Mouse (Mus musculus): ENCODE results near the gene Olfr1437. TPM values are rescaled to one million over a fixed set of nuclear protein-coding genes. Genes with fewer than 3 reads are reported as not detected.
"Not testable (repeated sequence)": the region's sequence is repeated elsewhere in the genome, so short reads cannot be mapped to it uniquely, and the experiment has no call there.

Olfr1437 gene
- total RNA-seq (2022), result not detected

GRCm38 (mm10) chr19:12325001-12325400 is at the start of gene Olfr1437:
Gene Olfr1437 (minus strand): TSS chr19:12325101.
- DNase-seq (ENCODE audit: low spot score in 2 of 2), result no peak

GRCm38 (mm10) chr19:12374465-12375025 is 49.6 kb upstream of the Olfr1437 start:
- DNase-seq (ENCODE audit: low spot score in 2 of 2), result no peak

GRCm38 (mm10) chr19:12373004-12373403 is 48.1 kb upstream of the Olfr1437 start:
- no peak for DNase-seq (ENCODE audit: low spot score in 2 of 2)

- no peak for DNase-seq (ENCODE audit: low spot score in 2 of 2)
These were observed 10.9 kb upstream of the Olfr1437 start, which contains the start of gene Olfr1438-ps1 for GRCm38 (mm10) chr19:12335810-12336209. Gene Olfr1438-ps1 (minus strand): TSS chr19:12335910.

GRCm38 (mm10) chr19:12299030-12299429 is 25.9 kb downstream of the Olfr1437 start, which contains the start of gene Olfr1436:
Gene Olfr1436 (minus strand): TSS chr19:12299130.
- not testable (repeated sequence) for DNase-seq (ENCODE audit: low spot score in 2 of 2)

GRCm38 (mm10) chr19:12292979-12293378 is 31.9 kb downstream of the Olfr1437 start:
- no peak for DNase-seq (ENCODE audit: low spot score in 2 of 2)

GRCm38 (mm10) chr19:12279554-12279953 is 45.3 kb downstream of the Olfr1437 start, which contains the start of gene Olfr1434:
Gene Olfr1434 (plus strand): TSS chr19:12279854.
- DNase-seq (ENCODE audit: low spot score in 2 of 2), result no peak

Other genes with a start within 250 kb of the Olfr1437 start
- not detected for gene Olfr1425, start 247.4 kb downstream of the Olfr1437 start, total RNA-seq (2022)
- not detected for gene Olfr1426, start 233.1 kb downstream of the Olfr1437 start, total RNA-seq (2022)
- not detected for gene Olfr1427, start 221.8 kb downstream of the Olfr1437 start, total RNA-seq (2022)
- gene Olfr1428, start 209.2 kb downstream of the Olfr1437 start, total RNA-seq (2022), result not detected
- not detected for gene Olfr76, start 201.9 kb downstream of the Olfr1437 start, total RNA-seq (2022)
- not detected for gene Olfr1555-ps1, start 155.0 kb downstream of the Olfr1437 start, total RNA-seq (2022)
- gene Olfr1431, start 124.5 kb downstream of the Olfr1437 start, total RNA-seq (2022), result not detected
- gene Olfr1432, start 92.5 kb downstream of the Olfr1437 start, total RNA-seq (2022), result not detected
- gene Olfr262, start 83.4 kb downstream of the Olfr1437 start, total RNA-seq (2022), result not detected
- gene Olfr235, start 64.1 kb downstream of the Olfr1437 start, total RNA-seq (2022), result not detected
- gene Olfr1434, start 45.2 kb downstream of the Olfr1437 start, total RNA-seq (2022), result not detected
- gene Olfr1436, start 26.0 kb downstream of the Olfr1437 start, total RNA-seq (2022), result not detected
- not detected for gene Olfr1438-ps1, start 10.8 kb upstream of the Olfr1437 start, total RNA-seq (2022)
- gene Olfr1440, start 62.2 kb upstream of the Olfr1437 start, total RNA-seq (2022), result not detected
- gene Olfr1441, start 92.3 kb upstream of the Olfr1437 start, total RNA-seq (2022), result not detected
- not detected for gene Pfpl, start 102.8 kb upstream of the Olfr1437 start, total RNA-seq (2022)
- gene Mpeg1, start 135.7 kb upstream of the Olfr1437 start, total RNA-seq (2022), result 1 to 10 TPM in 2 of 4 experiments, under 1 TPM in 2; 0.53 to 1.4 (median 0.91) TPM
- gene Dtx4, start 176.4 kb upstream of the Olfr1437 start, total RNA-seq (2022), result 1 to 10 TPM; 2.1 to 2.6 (median 2.4) TPM
- 1 to 10 TPM in 3 of 4 experiments, under 1 TPM in 1; 0.92 to 1.9 (median 1.2) TPM for gene Fam111a, start 220.6 kb upstream of the Olfr1437 start, total RNA-seq (2022)

Measured in gastrocnemius, adult 8-10 months (tissue).